Mouse (Mus musculus): ENCODE measurements around the gene Olfr1036. TPM values are rescaled to one million over a fixed set of nuclear protein-coding genes. Genes with fewer than 3 reads are reported as not detected.
"Not testable (repeated sequence)": the region's sequence is repeated elsewhere in the genome, so short reads cannot be mapped to it uniquely, and the experiment has no call there.

Gene Olfr1036
- polyA plus RNA-seq (2012; fragmentation: generic; extraction: Trizol), result not detected
- long read RNA-seq, experiment 1, result 0 reads
- long read RNA-seq, experiment 2, result 0 reads

GRCm38 (mm10) chr2:86073692-86074091 lies at the start of gene Olfr1036:
Olfr1036 (plus strand) TSS chr2:86073992.
- not testable (repeated sequence) for H3ac ChIP-seq (ENCODE audit: control insufficient read depth, insufficient read length, low read depth); H3K27me3 ChIP-seq (ENCODE audit: control insufficient read depth, insufficient read depth, insufficient read length); H3K79me2 ChIP-seq (ENCODE audit: control insufficient read depth, insufficient read depth); H3K79me3 ChIP-seq (ENCODE audit: low read depth); H3K36me3 ChIP-seq (ENCODE audit: control insufficient read depth, insufficient read depth); H3K4me3 ChIP-seq (ENCODE audit: insufficient read depth, poor library complexity, severe bottlenecking)

- Histone ChIP-seq H3K79me3 (ENCODE audit: low read depth) (no peaks in the 10 kb centered on the region), H3K36me3 (ENCODE audit: control insufficient read depth, insufficient read depth) (no peaks in the 10 kb centered on the region), H3ac (ENCODE audit: control insufficient read depth, insufficient read length, low read depth) (no peak within 1 kb of the TSS), H3K27me3 (ENCODE audit: control insufficient read depth, insufficient read depth, insufficient read length) (no peaks in the 10 kb centered on the region), H3K79me2 (ENCODE audit: control insufficient read depth, insufficient read depth) (no peaks in the 10 kb centered on the region), H3K4me3 (ENCODE audit: insufficient read depth, poor library complexity, severe bottlenecking) (no peak within 1 kb of the TSS)
- TF ChIP-seq FOSL1 (IDR thresholded peaks at IDR 0.05; ENCODE audit: insufficient read depth, low read length, poor library complexity, severe bottlenecking) (no peak), USF1 (IDR thresholded peaks at IDR 0.05; ENCODE audit: low read depth) (no peak), CTCF (IDR thresholded peaks at IDR 0.05; ENCODE audit: control insufficient read depth, insufficient read depth, insufficient read length) (no peak), MYOG (IDR thresholded peaks at IDR 0.05; ENCODE audit: control insufficient read depth, extremely low read depth, insufficient read length) (no peak), MAX (IDR thresholded peaks at IDR 0.05) (no peak), MYOD1 (IDR thresholded peaks at IDR 0.05; ENCODE audit: control insufficient read depth, insufficient read length, low read depth) (no peak), CEBPB (IDR thresholded peaks at IDR 0.05; ENCODE audit: low read depth) (no peak)
Observed at GRCm38 (mm10) chr2:86045561-86045960, 28.2 kb upstream of the Olfr1036 start, which contains the start of gene Olfr1034. Olfr1034 (plus strand) TSS chr2:86045861.

- H3K36me3 ChIP-seq (ENCODE audit: control insufficient read depth, insufficient read depth); H3K79me2 ChIP-seq (ENCODE audit: control insufficient read depth, insufficient read depth); H3K4me3 ChIP-seq (ENCODE audit: insufficient read depth, poor library complexity, severe bottlenecking); H3ac ChIP-seq (ENCODE audit: control insufficient read depth, insufficient read length, low read depth); H3K79me3 ChIP-seq (ENCODE audit: low read depth); H3K27me3 ChIP-seq (ENCODE audit: control insufficient read depth, insufficient read depth, insufficient read length): not testable (repeated sequence)
Observed at GRCm38 (mm10) chr2:86050777-86051176, 23.0 kb upstream of the Olfr1036 start.

GRCm38 (mm10) chr2:86063766-86064165 lies 10.0 kb upstream of the Olfr1036 start:
- not testable (repeated sequence) for H3K4me3 ChIP-seq (ENCODE audit: insufficient read depth, poor library complexity, severe bottlenecking); H3K79me2 ChIP-seq (ENCODE audit: control insufficient read depth, insufficient read depth); H3K79me3 ChIP-seq (ENCODE audit: low read depth); H3ac ChIP-seq (ENCODE audit: control insufficient read depth, insufficient read length, low read depth); H3K27me3 ChIP-seq (ENCODE audit: control insufficient read depth, insufficient read depth, insufficient read length); H3K36me3 ChIP-seq (ENCODE audit: control insufficient read depth, insufficient read depth)

GRCm38 (mm10) chr2:86070189-86070588 lies 3.6 kb upstream of the Olfr1036 start:
- H3ac ChIP-seq (ENCODE audit: control insufficient read depth, insufficient read length, low read depth), result no peak overlapping the region
- TF ChIP-seq FOSL1 (IDR thresholded peaks at IDR 0.05; ENCODE audit: insufficient read depth, low read length, poor library complexity, severe bottlenecking) (no peak), MYOG (IDR thresholded peaks at IDR 0.05; ENCODE audit: control insufficient read depth, extremely low read depth, insufficient read length) (no peak), MYOD1 (IDR thresholded peaks at IDR 0.05; ENCODE audit: control insufficient read depth, insufficient read length, low read depth) (no peak), MAX (IDR thresholded peaks at IDR 0.05) (no peak)

GRCm38 (mm10) chr2:86080478-86080877 lies 6.7 kb downstream of the Olfr1036 start:
- not testable (repeated sequence) for H3ac ChIP-seq (ENCODE audit: control insufficient read depth, insufficient read length, low read depth); H3K4me3 ChIP-seq (ENCODE audit: insufficient read depth, poor library complexity, severe bottlenecking); H3K27me3 ChIP-seq (ENCODE audit: control insufficient read depth, insufficient read depth, insufficient read length); H3K36me3 ChIP-seq (ENCODE audit: control insufficient read depth, insufficient read depth); H3K79me3 ChIP-seq (ENCODE audit: low read depth); H3K79me2 ChIP-seq (ENCODE audit: control insufficient read depth, insufficient read depth)

More at GRCm38 (mm10) chr2:86070189-86070588, 3.6 kb upstream of the Olfr1036 start:
- Histone ChIP-seq H3K79me2 (ENCODE audit: control insufficient read depth, insufficient read depth) (no peaks in the 10 kb centered on the region), H3K4me3 (ENCODE audit: insufficient read depth, poor library complexity, severe bottlenecking) (no peak overlapping the region), H3K79me3 (ENCODE audit: low read depth) (no peaks in the 10 kb centered on the region), H3K36me3 (ENCODE audit: control insufficient read depth, insufficient read depth) (no peaks in the 10 kb centered on the region), H3K27me3 (ENCODE audit: control insufficient read depth, insufficient read depth, insufficient read length) (no peaks in the 10 kb centered on the region)

GRCm38 (mm10) chr2:86087285-86087684 lies 13.5 kb downstream of the Olfr1036 start, which contains the start of gene Olfr1037:
Olfr1037 (minus strand) TSS chr2:86087385.
- no peaks in the 10 kb centered on the region for H3K27me3 ChIP-seq (ENCODE audit: control insufficient read depth, insufficient read depth, insufficient read length)
- no peaks in the 10 kb centered on the region for H3K79me2 ChIP-seq (ENCODE audit: control insufficient read depth, insufficient read depth)
- H3K36me3 ChIP-seq (ENCODE audit: control insufficient read depth, insufficient read depth), result no peaks in the 10 kb centered on the region
- H3K79me3 ChIP-seq (ENCODE audit: low read depth), result no peaks in the 10 kb centered on the region
- no peak within 1 kb of the TSS for H3K4me3 ChIP-seq (ENCODE audit: insufficient read depth, poor library complexity, severe bottlenecking)
- no peak for TF ChIP-seq CEBPB (IDR thresholded peaks at IDR 0.05; ENCODE audit: low read depth)
- TF ChIP-seq FOSL1 (IDR thresholded peaks at IDR 0.05; ENCODE audit: insufficient read depth, low read length, poor library complexity, severe bottlenecking), result no peak
- TF ChIP-seq CTCF (IDR thresholded peaks at IDR 0.05; ENCODE audit: control insufficient read depth, insufficient read depth, insufficient read length), result no peak
- no peak for TF ChIP-seq MAX (IDR thresholded peaks at IDR 0.05)
- no peak for TF ChIP-seq MYOD1 (IDR thresholded peaks at IDR 0.05; ENCODE audit: control insufficient read depth, insufficient read length, low read depth)
- no peak within 1 kb of the TSS for H3ac ChIP-seq (ENCODE audit: control insufficient read depth, insufficient read length, low read depth)

Other genes starting within 250 kb of the Olfr1036 start
- not detected for gene Olfr1019, start 228.5 kb upstream of the Olfr1036 start, polyA plus RNA-seq (2012; fragmentation: generic; extraction: Trizol)
- gene Olfr1020, start 227.0 kb upstream of the Olfr1036 start, polyA plus RNA-seq (2012; fragmentation: generic; extraction: Trizol), result not detected
- gene Olfr1022, start 205.4 kb upstream of the Olfr1036 start, polyA plus RNA-seq (2012; fragmentation: generic; extraction: Trizol), result not detected
- gene Olfr1023, start 188.4 kb upstream of the Olfr1036 start, polyA plus RNA-seq (2012; fragmentation: generic; extraction: Trizol), result not detected
- gene Olfr1024, start 168.9 kb upstream of the Olfr1036 start, polyA plus RNA-seq (2012; fragmentation: generic; extraction: Trizol), result not detected
- not detected for gene Olfr1025-ps1, start 158.8 kb upstream of the Olfr1036 start, polyA plus RNA-seq (2012; fragmentation: generic; extraction: Trizol)
- gene Olfr1026, start 152.4 kb upstream of the Olfr1036 start, polyA plus RNA-seq (2012; fragmentation: generic; extraction: Trizol), result not detected
- gene Olfr1028, start 123.6 kb upstream of the Olfr1036 start, polyA plus RNA-seq (2012; fragmentation: generic; extraction: Trizol), result not detected
- not detected for gene Olfr1029, start 100.1 kb upstream of the Olfr1036 start, polyA plus RNA-seq (2012; fragmentation: generic; extraction: Trizol)
- not detected for gene Olfr1030, start 94.7 kb upstream of the Olfr1036 start, polyA plus RNA-seq (2012; fragmentation: generic; extraction: Trizol)
- not detected for gene Olfr1031, start 83.7 kb upstream of the Olfr1036 start, polyA plus RNA-seq (2012; fragmentation: generic; extraction: Trizol)
- gene Olfr1032, start 68.5 kb upstream of the Olfr1036 start, polyA plus RNA-seq (2012; fragmentation: generic; extraction: Trizol), result not detected
- gene Olfr1033, start 53.4 kb upstream of the Olfr1036 start, polyA plus RNA-seq (2012; fragmentation: generic; extraction: Trizol), result not detected
- not detected for gene Olfr1034, start 28.1 kb upstream of the Olfr1036 start, polyA plus RNA-seq (2012; fragmentation: generic; extraction: Trizol)
- gene Olfr1037, start 13.4 kb downstream of the Olfr1036 start, polyA plus RNA-seq (2012; fragmentation: generic; extraction: Trizol), result not detected
- gene Olfr1039, start 61.9 kb downstream of the Olfr1036 start, polyA plus RNA-seq (2012; fragmentation: generic; extraction: Trizol), result not detected
- gene Olfr1040, start 72.7 kb downstream of the Olfr1036 start, polyA plus RNA-seq (2012; fragmentation: generic; extraction: Trizol), result not detected
- not detected for gene Olfr1042, start 87.8 kb downstream of the Olfr1036 start, polyA plus RNA-seq (2012; fragmentation: generic; extraction: Trizol)
- not detected for gene Olfr1043, start 93.5 kb downstream of the Olfr1036 start, polyA plus RNA-seq (2012; fragmentation: generic; extraction: Trizol)
- not detected for gene Olfr1044, start 103.8 kb downstream of the Olfr1036 start, polyA plus RNA-seq (2012; fragmentation: generic; extraction: Trizol)
- gene Olfr52, start 111.7 kb downstream of the Olfr1036 start, polyA plus RNA-seq (2012; fragmentation: generic; extraction: Trizol), result not detected
- not detected for gene Olfr1045, start 129.0 kb downstream of the Olfr1036 start, polyA plus RNA-seq (2012; fragmentation: generic; extraction: Trizol)
- not detected for gene Olfr1046, start 145.3 kb downstream of the Olfr1036 start, polyA plus RNA-seq (2012; fragmentation: generic; extraction: Trizol)
- gene Olfr1047, start 157.4 kb downstream of the Olfr1036 start, polyA plus RNA-seq (2012; fragmentation: generic; extraction: Trizol), result not detected
- not detected for gene Olfr1048, start 166.3 kb downstream of the Olfr1036 start, polyA plus RNA-seq (2012; fragmentation: generic; extraction: Trizol)
- gene Olfr1049, start 184.3 kb downstream of the Olfr1036 start, polyA plus RNA-seq (2012; fragmentation: generic; extraction: Trizol), result not detected
- not detected for gene Olfr1051, start 205.1 kb downstream of the Olfr1036 start, polyA plus RNA-seq (2012; fragmentation: generic; extraction: Trizol)
- gene Olfr1052, start 218.5 kb downstream of the Olfr1036 start, polyA plus RNA-seq (2012; fragmentation: generic; extraction: Trizol), result not detected
- not detected for gene Olfr1053, start 241.3 kb downstream of the Olfr1036 start, polyA plus RNA-seq (2012; fragmentation: generic; extraction: Trizol)

Data from C2C12 (cell line).